Mouse (Mus musculus) adrenal gland, postnatal 10 days (tissue): ENCODE measurements around the gene Rhof. TPM values are rescaled to one million over a fixed set of nuclear protein-coding genes. Genes with fewer than 3 reads are reported as not detected.

Source experiments
- DNase-seq: peaks from one replicate; pipeline ENCODE4 v3.0.0; 2021; ENCODE audit warnings: mixed read lengths
- long read RNA-seq, 2 experiments: library from polyadenylated mRNA; stranded (forward); transcript quantifications; one replicate each; pipeline ENCODE4 v2.0.0; 2021
- total RNA-seq, 2 experiments: library from RNA; stranded (reverse); gene quantifications; 2 replicates each; pipeline ENCODE4 v1.2.3; 2021

Rhof gene
- total RNA-seq = 1 to 10 TPM; 1.6 to 1.8 TPM
- long read RNA-seq, experiment 1, partial matches to known transcripts = 0 of 3 reads
- long read RNA-seq, experiment 1, other reads (novel, unspliced or antisense) = 0 of 3 reads
- long read RNA-seq, experiment 2, partial matches to known transcripts = 0 of 2 reads
- long read RNA-seq, experiment 2, other reads (novel, unspliced or antisense) = 1 of 2 reads

DNA sequence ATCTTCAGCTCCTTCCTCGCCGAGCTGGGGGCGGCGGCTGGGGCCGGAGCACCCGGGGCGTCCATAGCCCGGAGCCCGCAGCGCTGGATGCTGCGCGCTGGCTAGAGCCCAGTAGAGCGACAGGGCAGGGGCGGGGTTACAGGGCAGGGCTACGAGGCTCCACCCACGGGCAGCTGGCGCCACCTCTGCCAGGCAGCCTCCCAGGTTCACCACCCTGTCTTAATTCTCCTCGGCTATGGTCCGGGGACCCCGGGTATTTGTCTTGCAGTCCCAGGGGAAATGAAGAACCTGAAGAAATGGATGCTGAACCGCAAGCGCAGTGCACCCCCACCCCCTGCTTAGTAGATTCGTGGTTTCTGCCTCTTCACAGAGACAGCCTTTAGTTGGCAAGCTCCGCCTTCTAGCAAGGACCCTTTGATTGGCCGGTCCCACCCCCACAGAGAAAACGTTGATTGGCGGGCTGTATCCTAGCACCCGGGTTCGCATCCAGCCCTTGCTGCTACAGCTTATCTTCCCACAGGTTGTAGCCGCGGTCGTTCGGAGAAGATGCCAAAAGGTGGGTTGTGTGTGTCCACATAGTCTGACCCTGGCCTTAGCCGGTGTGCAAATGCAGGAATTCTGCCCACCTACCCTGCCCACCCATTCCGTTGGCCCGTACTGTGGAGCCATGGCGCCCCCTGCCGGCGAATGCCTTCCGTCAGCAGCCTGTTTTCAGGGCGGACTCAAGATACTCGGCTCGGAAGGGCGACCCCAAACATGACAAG, at the start of gene Rhof:
Gene Rhof, minus strand, starts transcription at position 385 of the 764 bp plus-strand sequence.
- peak; percentile 90 for DNase-seq

DNA sequence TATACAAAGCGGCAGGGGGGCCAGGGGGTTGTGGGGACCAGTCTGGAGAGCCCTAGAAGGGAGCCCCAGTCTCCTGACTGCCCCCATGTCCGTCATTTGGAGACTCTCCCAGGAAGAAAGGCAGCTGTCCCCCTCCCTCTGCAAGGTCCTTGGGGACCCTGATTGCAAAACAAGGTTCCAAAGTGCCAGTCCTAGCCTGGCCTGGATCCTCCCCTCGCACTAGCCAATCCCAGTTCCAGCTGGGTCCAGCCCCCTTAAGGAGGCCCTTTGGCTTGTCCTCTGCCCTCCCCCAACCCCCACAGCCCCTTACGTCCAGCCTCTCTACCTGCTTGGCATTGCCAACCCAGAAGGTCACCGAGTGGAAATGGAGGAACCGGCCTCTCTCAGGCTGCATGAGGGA, 49.0 kb upstream of the Rhof start:
- peak; percentile 67 for DNase-seq

DNA sequence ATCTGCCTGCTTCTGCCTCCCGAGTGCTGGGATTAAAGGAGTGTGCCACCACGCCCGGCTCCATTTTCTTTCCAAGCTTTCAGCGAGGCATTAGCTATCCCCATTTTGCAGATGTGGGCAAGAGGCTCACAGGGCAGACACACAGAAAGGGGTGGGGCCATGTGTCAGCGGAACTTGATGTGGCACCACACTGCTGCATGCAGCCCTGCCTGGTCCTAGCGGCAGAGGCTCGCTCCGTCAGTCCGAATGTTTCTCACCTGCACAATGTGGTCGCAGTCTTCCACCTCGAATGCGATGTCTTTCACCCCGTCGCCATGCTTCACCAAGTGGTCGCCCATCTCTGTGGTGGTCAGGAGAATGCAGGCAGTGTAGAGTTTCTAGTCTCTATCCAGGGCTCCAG, 47.9 kb upstream of the Rhof start:
- no peak for DNase-seq

DNA sequence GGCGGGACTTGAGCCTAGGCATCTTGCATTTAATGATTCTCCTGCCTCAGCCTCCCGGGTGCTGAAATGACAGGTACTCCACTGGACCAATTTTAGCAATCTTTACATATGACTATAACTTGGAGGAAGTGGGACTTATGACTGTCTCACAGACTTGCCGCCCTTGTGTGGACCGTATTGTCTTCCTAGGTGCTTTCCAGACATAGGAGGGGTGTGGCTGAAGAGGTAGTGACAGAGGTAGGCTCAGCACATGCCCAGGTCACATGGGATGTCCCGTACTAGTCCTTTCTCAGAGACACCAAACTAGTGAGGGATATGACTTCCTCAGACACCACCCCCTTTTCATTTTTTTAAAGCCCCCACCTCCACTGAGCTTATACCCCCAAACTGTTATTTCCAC, 46.3 kb upstream of the Rhof start:
- DNase-seq = no peak

DNA sequence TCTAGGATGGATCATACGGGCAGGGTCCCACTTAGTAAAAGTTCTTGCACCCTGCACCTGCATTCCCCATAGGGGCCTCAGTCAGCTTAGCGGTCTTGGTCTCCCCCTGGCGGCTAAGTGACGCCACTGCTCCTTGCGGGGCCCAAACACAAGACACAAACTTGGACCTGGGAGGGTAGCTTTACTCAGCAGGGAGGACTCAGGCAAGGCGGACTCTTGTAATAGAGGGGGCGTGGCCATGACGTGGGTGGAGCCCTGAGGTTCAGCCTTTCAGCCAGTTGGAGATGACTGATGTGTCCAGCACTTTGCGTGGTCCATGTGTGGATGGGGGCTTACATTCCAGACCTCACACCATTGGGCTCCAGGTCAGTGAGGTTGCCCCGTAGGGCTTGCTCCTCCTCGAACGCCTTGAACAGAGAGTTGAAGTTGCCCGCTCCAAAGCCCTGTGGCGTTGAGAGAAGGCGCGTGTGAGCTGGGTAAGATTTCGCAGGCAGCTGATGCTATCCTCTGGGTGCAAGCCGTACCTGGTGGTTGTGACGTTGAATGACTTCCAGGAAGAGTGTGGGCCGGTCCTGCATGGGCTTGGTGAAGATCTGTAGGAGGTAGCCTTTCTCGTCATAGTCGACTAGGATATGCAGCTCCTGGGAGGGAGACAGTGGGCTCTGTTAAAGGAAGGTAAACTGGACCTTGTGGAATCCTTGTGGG, 39.3 kb upstream of the Rhof start:
- DNase-seq = peak; percentile 92

DNA sequence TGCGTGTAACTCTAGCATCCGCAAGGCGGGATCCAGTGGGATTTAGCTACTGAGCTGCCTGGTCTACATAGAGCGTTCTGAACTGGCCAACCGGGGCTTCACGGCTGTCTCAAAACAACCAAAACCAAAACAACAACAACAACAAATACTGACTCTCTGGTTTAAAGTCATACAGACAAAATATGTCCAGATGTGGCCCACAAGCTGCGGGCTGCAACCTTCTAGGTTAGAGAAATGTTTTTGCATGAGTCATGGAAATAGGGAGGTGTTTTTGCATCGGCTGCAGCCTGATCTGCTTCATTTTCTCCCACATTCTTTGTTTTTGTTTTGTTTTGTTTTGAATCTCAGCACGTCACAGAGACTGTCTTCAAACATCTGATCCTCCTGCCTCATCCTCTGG, 37.9 kb upstream of the Rhof start:
- DNase-seq = no peak

DNA sequence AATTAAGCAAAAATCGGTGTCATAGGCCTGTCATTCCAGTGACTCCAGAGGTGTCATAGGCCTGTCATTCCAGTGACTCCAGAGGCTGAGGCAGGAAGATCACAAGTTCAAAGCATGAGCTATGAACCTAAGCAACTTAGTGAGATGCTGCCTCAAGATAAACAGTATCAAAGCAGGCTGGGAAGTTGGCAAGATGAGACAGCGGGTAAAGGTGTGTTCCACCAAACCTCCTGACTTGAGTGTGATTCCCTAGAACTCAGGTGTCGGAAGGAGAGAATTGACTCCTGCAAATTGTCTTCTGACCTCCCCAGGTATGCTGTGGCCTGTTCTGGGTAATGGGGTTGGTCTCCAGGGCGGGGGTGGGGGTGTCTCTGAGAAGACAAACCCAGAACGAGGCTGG, 36.8 kb upstream of the Rhof start, which contains the start of gene Psmd9:
Gene Psmd9, plus strand, starts transcription at position 130 of the 400 bp plus-strand sequence.
- DNase-seq = no peak

DNA sequence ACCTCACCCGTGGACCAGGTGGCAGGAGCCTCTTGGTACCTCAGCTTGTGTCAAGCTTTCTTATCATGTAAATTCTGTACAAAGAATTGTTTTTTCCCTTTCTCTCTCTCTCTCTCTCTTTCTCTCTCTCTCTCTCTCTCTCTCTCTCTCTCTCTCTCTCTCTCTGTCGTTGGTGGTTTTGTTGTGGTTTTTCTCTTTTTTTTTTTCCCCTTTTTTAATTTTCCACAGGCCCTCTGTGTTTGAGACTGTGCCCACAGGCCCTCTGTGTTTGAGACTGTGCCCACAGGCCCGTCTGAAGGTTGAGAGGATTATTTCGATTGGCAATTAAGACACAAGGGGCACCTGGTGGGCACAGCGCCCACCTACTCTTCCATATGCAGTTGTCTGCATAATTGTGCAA, 35.1 kb upstream of the Rhof start:
- no peak for DNase-seq

DNA sequence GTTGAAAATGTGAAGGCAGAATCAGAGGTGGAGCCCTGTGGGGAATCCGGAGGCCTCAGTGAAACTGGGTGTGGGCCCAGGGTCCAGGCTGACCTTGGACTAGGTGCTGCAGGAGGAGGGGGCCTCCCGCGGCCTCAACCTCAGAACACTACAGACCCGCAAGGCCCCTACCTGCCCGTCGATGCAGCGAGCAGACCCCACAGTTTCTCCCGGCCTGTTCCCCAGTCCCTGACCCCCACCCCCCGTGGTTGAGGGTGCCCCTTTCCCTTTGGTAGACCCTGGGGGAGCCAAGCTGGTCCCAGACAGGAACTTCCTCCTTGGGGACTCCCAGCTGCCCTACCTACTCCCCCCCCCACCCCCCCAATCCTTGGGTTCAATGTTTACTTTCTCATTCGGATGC, 33.9 kb upstream of the Rhof start:
- no peak for DNase-seq

DNA sequence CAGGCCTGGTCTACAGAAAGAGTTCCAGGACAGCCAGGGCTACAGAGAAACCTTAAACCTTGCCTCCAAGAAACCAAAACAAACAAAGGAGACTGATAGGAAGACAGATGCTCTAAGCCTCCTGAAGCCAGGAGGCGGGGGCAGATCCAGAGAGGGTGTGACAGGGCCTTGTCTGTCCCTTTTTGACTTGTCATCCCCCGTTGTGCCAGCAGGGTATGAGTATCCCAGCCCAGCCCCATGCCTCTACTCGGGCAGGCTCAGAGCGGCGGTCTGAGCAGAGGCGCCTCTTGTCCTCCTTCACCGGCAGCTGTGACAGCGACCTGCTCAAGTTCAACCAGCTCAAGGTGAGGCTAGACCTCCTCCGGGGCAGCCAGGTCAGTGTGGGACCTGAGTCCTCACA, 30.4 kb upstream of the Rhof start:
- no peak for DNase-seq

DNA sequence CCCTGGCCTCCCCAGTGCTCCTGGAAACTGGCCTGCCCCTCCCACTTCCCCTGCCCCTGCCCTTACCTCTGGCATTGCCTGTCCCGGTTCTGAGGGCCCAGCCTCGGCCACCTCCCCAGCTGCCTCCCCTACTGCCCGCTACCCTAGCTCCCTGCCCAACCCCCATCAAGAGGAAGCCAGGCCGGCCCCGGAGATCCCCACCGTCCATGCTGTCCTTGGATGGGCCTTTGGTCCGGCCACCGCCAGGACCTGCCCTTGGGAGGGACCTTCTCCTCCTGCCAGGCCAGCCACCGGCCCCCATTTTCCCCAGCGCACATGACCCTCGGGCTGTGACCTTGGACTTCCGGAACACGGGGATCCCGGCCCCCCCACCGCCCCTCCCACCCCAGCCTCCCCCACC, 27.8 kb upstream of the Rhof start:
- peak; percentile 81 for DNase-seq

DNA sequence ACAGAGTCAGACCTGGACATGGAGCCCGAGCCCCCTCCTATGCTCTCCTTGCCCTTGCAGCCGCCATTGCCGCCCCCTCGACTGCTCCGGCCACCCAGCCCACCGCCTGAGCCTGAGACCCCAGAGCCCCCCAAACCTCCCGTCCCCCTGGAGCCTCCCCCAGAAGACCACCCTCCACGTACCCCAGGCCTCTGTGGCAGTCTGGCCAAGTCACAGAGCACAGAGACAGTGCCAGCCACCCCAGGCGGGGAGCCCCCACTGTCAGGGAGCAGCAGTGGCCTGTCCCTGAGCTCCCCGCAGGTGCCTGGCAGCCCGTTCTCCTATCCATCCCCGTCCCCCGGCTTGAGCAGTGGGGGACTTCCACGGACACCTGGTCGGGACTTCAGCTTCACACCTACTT, 27.4 kb upstream of the Rhof start:
- no peak for DNase-seq

DNA sequence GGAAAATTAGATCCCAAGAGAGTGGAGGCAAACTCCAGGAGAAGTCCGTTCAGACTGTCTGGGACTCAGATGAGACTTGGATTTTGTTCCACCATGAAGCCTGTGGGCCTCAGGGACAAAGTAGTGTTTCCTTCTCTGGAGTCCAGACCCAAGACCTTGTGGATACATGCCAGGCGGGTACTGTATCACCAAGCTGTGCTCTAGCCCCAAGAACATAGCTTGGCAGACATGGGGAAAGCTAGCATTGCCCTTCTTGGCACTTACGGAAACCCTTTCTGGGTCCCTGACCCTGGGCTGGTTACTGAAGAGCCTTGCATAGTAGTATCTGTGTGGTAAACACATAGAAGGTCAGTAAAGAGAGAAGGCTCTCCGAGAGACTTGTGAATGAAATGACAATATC, 27.0 kb upstream of the Rhof start:
- DNase-seq = peak; percentile 82

DNA sequence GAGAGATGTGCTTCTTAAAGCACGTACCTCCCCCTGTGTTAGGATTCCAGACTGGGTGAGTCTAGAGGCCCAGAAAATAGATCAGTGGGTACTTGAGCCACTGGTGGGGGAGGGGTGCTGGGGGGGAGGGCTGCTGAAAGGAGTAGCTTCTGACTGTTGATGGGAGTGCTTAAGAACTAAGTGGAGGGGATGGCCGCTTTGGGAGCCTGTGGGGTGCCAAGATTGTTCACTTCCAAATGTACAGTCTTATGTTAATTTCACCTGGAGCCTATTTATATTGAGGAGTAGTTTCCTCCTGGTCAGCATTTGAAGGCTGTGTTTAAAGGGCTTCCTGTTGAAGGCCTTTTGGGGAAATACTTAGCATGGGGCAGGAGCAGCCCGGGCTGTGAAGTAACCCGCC, 25.5 kb upstream of the Rhof start:
- no peak for DNase-seq

DNA sequence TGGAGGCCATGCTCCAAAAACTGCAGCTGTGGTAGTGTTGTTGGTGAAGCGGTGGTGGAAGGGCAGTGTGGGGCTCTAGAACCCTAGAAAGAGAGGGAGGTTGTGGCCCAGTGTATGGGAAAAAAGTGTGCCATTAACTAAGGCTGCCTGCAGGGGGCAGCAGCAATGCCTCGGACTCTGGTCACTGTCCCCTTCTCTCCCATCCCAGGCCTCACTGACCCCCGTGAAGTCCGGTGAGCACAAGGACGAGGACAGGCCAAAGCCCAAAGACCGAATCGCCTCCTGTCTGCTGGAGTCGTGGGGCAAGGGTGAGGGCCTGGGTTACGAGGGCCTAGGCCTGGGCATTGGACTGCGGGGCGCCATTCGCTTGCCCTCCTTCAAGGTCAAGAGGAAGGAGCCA, 24.3 kb upstream of the Rhof start:
- peak; percentile 55 for DNase-seq

DNA sequence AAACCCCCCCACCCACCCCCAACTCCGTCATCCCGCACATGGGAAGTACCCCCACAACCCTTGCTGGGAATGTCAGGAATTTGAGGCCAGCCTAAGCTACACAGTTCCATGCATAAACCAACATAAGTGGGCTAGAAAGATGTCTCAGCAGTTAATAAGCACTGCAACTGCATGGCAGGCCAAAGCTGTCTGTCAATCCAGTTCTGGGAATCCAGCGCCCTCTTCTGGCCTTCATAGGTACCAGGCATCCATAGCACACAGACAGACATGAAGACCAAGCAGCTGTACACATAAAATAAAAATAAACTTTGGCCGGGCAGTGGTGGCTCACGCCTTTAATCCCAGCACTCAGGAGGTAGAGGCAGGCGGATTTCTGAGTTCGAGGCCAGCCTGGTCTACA, 22.9 kb upstream of the Rhof start:
- DNase-seq = peak; percentile 80

DNA sequence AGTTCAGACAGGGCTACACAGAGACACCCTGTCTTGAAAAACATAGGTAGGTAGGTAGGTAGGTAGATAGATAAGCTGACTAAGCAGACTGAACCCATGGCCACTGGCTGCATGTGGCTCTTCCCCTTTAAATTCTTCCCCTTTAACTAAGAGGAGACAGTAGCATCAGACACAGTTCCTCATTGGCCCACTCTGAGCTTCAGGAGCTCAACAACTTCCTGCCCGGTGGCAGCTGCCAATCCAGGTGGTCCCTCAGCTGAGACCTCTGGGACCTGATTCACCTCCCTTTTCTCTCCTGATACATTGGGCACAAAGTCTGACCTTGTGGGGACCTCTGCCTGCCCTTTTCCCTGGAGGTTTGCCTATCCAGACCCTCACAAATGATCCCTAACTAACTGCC, 20.4 kb upstream of the Rhof start:
- DNase-seq = no peak

DNA sequence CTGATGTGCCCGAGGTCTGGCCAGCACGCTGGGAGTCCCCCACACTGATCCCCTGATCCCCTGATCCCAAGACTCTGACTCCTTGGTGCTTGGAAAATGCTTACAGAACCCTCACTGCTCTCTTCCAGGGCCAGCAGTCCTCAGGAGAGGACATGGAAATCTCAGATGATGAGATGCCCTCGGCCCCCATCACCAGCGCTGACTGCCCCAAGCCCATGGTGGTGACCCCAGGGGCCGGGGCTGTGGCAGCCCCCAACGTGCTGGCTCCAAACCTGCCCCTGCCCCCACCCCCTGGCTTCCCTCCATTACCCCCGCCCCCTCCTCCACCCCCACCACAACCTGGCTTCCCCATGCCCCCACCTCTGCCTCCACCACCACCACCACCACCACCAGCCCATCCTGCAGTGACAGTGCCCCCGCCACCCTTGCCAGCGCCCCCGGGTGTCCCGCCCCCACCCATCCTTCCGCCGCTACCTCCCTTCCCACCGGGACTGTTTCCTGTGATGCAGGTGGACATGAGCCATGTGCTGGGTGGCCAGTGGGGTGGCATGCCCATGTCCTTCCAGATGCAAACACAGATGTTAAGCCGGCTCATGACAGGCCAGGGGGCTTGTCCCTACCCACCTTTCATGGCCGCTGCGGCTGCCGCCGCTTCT, 19.3 kb upstream of the Rhof start:
- DNase-seq = no peak

DNA sequence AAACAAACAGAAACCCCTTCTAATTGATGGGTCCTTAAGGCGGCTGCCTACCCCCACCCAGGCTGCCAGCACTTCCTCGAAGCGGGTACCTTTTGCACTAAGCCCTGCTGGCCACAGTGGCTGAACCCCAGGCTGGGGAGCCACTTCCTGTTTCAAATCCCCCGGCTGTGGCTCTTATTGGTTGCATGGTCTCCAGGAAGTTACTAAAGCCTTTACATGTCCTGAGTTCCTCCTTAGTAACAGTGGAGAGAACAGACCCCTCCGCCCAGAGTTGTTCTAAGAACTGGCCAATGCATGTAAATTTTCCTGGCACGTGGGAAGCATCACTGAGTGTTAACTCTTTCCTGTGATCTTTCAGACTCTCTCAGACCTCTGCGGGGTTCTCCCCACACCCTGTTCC, 18.6 kb upstream of the Rhof start:
- peak; percentile 51 for DNase-seq

DNA sequence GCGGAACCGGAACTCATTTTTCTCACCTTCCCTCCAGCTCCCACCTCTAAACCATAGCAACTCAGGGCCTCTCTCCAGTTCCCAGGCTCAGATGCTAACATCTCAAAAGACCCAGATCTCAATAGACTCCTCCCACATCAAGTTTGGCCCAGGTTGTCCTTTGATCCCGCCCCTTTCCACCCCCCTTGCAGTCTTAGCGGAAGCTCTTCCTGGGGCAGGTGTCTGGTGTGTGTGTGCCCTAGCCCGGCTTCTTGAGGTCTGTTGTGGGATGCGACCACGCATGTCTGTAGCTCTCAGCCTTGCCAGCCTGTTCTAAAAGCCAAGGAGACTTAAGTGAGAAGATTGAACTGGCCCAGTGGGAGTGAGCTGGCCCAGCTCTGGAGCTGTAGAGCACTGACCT, 18.1 kb upstream of the Rhof start:
- DNase-seq = no peak

DNA sequence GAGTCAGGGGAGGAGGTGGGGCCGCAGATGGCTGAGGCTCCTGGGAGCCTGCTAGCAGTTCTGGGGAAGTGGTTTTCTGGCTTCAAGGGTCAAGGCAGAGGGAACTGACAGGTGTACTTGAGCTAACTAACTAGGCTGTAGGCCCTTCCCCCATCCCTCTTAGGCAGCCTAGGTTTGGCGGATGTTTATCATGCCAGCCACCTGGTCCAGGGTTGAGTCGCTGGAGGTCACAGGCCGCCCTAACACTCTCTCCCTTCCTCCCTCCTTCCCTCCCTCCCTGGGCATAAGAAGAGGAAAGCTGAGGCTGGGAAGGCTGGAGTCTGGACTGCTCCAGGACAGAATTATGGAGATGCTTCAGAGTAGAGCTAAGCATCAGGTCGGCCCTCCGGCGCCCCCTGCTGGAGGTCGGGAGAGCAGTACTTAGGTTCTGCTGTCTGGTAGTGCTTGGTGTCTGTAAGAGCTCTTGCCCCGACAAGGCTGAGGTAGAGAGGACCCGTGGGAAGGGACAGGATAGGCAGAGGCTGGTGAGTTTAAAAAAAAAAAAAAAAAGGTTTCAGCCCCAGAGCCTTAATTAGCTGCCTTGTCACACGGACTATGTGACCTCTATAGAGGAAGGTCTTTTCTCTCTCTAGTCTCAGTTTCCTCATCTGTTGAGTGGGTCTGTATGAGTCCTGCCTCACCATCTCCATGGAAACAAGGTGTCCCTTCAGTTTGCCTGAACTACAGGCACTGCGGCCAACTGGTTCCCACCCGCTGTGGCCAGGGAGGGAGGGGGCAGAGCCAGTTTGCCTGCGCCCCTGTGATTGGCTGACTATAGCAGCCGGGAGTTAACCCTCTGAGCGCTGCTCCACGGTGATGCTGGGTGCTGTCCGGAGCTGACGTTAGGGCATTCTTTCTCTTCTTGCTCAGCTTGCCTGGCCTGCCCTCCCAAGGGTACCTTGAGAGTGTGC, 17.2 kb upstream of the Rhof start:
- DNase-seq = peak; percentile 96
